Mouse (Mus musculus) CH12.LX (cell line): ENCODE results near the gene Rab42. TPM values are rescaled to one million over a fixed set of nuclear protein-coding genes. Genes with fewer than 3 reads are reported as not detected.

Source experiments
- polyA plus RNA-seq: library from polyadenylated mRNA; unstranded; fragments of >175 nt; gene quantifications from 2 replicates; pipeline ENCODE4 v1.2.1, GENCODE M21; 2012; ENCODE audit warnings: low read depth; ENCODE audit not compliant: insufficient read length
- total RNA-seq, 2 experiments: library from RNA; depleted of rRNA; stranded (reverse); fragments of 300-350 nt in 1 of 2; fragments of >200 nt in 1 of 2; gene quantifications; 2 replicates each; pipeline ENCODE4 v1.2.3; 2012 to 2014

The Rab42 gene
- total and polyA plus RNA-seq, 3 experiments, result 0.31 to 0.51 TPM; not detected in 1

Other genes starting within 250 kb of the Rab42 start
- 0.08 TPM in 2 replicates for gene Gm10300, start 228.7 kb downstream of the Rab42 start, total RNA-seq (2012; rRNA removed)
- gene Gm10300, start 228.7 kb downstream of the Rab42 start, total RNA-seq (2014; rRNA removed), result not detected in 2 replicates
- not detected in 2 replicates for gene Gm10300, start 228.7 kb downstream of the Rab42 start, polyA plus RNA-seq
- 8.4 and 10.0 TPM in 2 replicates for gene Epb41, start 228.1 kb downstream of the Rab42 start, total RNA-seq (2012; rRNA removed)
- 6.0 and 7.1 TPM in 2 replicates for gene Epb41, start 228.1 kb downstream of the Rab42 start, total RNA-seq (2014; rRNA removed)
- 16.5 and 21.6 TPM in 2 replicates for gene Epb41, start 228.1 kb downstream of the Rab42 start, polyA plus RNA-seq
- not detected in 2 replicates for gene Oprd1, start 158.9 kb downstream of the Rab42 start, total RNA-seq (2012; rRNA removed)
- gene Oprd1, start 158.9 kb downstream of the Rab42 start, total RNA-seq (2014; rRNA removed), result not detected in 2 replicates
- gene Oprd1, start 158.9 kb downstream of the Rab42 start, polyA plus RNA-seq, result not detected in 2 replicates
- 51.6 and 63.8 TPM in 2 replicates for gene Ythdf2, start 91.1 kb downstream of the Rab42 start, total RNA-seq (2012; rRNA removed)
- gene Ythdf2, start 91.1 kb downstream of the Rab42 start, total RNA-seq (2014; rRNA removed), result 53.3 and 56.5 TPM in 2 replicates
- 78.3 and 79.4 TPM in 2 replicates for gene Ythdf2, start 91.1 kb downstream of the Rab42 start, polyA plus RNA-seq
- gene Gmeb1, start 41.8 kb downstream of the Rab42 start, total RNA-seq (2012; rRNA removed), result 8.8 and 9.0 TPM in 2 replicates
- gene Gmeb1, start 41.8 kb downstream of the Rab42 start, total RNA-seq (2014; rRNA removed), result 7.9 and 8.2 TPM in 2 replicates
- 18.0 and 19.3 TPM in 2 replicates for gene Gmeb1, start 41.8 kb downstream of the Rab42 start, polyA plus RNA-seq
- gene Taf12, start 29.0 kb downstream of the Rab42 start, total RNA-seq (2012; rRNA removed), result 29.8 and 40.2 TPM in 2 replicates
- 74.7 and 86.1 TPM in 2 replicates for gene Taf12, start 29.0 kb downstream of the Rab42 start, total RNA-seq (2014; rRNA removed)
- gene Taf12, start 29.0 kb downstream of the Rab42 start, polyA plus RNA-seq, result 47.8 and 53.5 TPM in 2 replicates
- 71.5 and 86.5 TPM in 2 replicates for gene Trnau1ap, start 26.2 kb upstream of the Rab42 start, total RNA-seq (2012; rRNA removed)
- gene Trnau1ap, start 26.2 kb upstream of the Rab42 start, total RNA-seq (2014; rRNA removed), result 70.6 and 80.5 TPM in 2 replicates
- 60.7 and 64.4 TPM in 2 replicates for gene Trnau1ap, start 26.2 kb upstream of the Rab42 start, polyA plus RNA-seq
- 93.6 and 126 TPM in 2 replicates for gene Rcc1, start 50.2 kb upstream of the Rab42 start, total RNA-seq (2012; rRNA removed)
- 148 and 150 TPM in 2 replicates for gene Rcc1, start 50.2 kb upstream of the Rab42 start, total RNA-seq (2014; rRNA removed)
- gene Rcc1, start 50.2 kb upstream of the Rab42 start, polyA plus RNA-seq, result 149 and 170 TPM in 2 replicates
- 1.0 and 1.4 TPM in 2 replicates for gene Phactr4, start 119.1 kb upstream of the Rab42 start, total RNA-seq (2012; rRNA removed)
- 0.72 and 0.95 TPM in 2 replicates for gene Phactr4, start 119.1 kb upstream of the Rab42 start, total RNA-seq (2014; rRNA removed)
- 9.6 and 9.9 TPM in 2 replicates for gene Phactr4, start 119.1 kb upstream of the Rab42 start, polyA plus RNA-seq
- gene Med18, start 160.5 kb upstream of the Rab42 start, total RNA-seq (2012; rRNA removed), result 17.6 and 20.9 TPM in 2 replicates
- gene Med18, start 160.5 kb upstream of the Rab42 start, total RNA-seq (2014; rRNA removed), result 13.9 and 15.5 TPM in 2 replicates
- 12.7 TPM in 2 replicates for gene Med18, start 160.5 kb upstream of the Rab42 start, polyA plus RNA-seq
- gene Sesn2, start 207.1 kb upstream of the Rab42 start, total RNA-seq (2012; rRNA removed), result 44.3 and 68.1 TPM in 2 replicates
- 35.4 and 35.6 TPM in 2 replicates for gene Sesn2, start 207.1 kb upstream of the Rab42 start, total RNA-seq (2014; rRNA removed)
- 31.5 and 40.1 TPM in 2 replicates for gene Sesn2, start 207.1 kb upstream of the Rab42 start, polyA plus RNA-seq
- 263 and 292 TPM in 2 replicates for gene Atpif1, start 230.3 kb upstream of the Rab42 start, total RNA-seq (2012; rRNA removed)
- gene Atpif1, start 230.3 kb upstream of the Rab42 start, total RNA-seq (2014; rRNA removed), result 342 and 353 TPM in 2 replicates
- 397 TPM in 2 replicates for gene Atpif1, start 230.3 kb upstream of the Rab42 start, polyA plus RNA-seq
- 117 and 129 TPM in 2 replicates for gene Dnajc8, start 232.2 kb upstream of the Rab42 start, total RNA-seq (2012; rRNA removed)
- 187 and 189 TPM in 2 replicates for gene Dnajc8, start 232.2 kb upstream of the Rab42 start, total RNA-seq (2014; rRNA removed)
- gene Dnajc8, start 232.2 kb upstream of the Rab42 start, polyA plus RNA-seq, result 319 and 325 TPM in 2 replicates